Mouse (Mus musculus) v-Abl transformed pro-B cells (cell line): ENCODE data around the gene Mccc2.
"Not testable (repeated sequence)": the region's sequence is repeated elsewhere in the genome, so short reads cannot be mapped to it uniquely, and the experiment has no call there.

Experiments used
- in situ Hi-C, 2 experiments: fragments of 400-800 bp; cut with MboI; formaldehyde crosslinking; loops; one replicate each; pipeline ENCODE4 v1.15.1; 2025; ENCODE audit not compliant: unreplicated experiment in 2 of 2

Mccc2 gene

DNA sequence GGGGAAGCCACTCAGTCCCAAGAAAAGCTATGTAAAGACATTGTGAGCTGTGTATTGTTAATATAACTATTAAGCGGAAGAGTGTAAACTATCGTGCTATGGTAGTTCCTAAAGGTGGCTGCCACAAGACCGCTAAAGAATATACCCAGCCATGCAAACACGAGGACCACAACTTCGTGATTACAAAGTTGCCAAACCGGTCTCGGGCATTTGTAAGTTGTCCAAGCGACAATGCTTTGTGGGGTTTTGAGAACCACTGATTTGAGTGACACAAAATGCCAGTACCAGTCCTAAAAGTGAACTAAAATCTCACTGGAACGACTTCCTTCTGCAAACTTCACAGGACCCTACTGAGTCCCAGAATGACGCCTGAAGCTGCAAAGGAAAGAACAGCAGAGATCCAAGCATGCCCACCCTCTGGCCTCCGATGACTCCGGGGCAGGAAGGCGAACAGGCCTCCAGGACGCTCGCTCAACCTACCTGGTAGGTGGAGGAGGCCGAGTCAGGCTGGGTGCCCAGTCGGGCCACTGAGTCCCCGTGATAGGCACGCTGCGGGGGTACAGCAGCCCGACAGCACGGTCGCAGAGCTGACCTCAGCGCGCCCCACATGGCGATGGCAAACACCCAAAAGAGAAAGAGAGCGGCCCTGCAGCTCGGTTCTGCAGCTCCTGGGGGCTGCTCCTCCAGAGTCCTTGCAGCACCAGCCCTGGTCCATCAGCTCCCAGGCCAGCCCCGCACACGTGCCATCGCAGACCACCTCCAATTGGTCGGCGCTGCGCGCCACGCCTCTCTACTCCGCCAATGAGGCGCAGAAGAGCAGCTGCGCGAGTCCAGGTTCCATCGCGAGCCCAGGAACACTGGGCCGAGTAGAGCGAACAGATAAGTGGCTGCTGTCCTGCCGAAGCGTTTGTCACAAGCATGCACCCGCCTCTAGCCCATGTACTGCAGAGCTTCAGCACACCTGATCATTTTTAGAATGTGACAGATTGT lies at the start of gene Mccc2:
Mccc2 (minus strand) TSS at position 734 of the 990 bp plus-strand sequence.
- in situ Hi-C loops = loop anchor here in 1 of 2 experiments (25.0 kb wide), 1 partner anchor 653 kb away; no protein-coding TSS in a partner anchor

DNA sequence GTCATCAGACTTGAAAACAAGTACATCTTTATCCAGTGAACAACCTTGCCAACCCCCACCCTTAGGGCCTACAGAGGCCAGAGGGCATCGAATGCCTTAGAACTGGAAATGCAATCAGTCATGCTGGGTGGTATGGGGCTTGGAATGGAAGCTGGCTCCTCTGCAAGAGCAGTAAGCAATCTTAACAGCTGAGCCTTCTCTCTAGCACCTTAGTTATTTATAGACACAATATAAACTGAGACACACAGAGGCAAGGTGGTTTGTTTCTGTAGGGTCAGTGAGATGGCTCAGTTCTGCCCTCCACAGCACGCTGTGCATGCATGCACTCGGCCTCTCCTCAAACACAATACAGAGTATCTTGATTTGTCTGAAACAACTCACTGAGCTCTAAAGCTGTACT lies 48.5 kb upstream of the Mccc2 start:
- in situ Hi-C loops = no loop called here

DNA sequence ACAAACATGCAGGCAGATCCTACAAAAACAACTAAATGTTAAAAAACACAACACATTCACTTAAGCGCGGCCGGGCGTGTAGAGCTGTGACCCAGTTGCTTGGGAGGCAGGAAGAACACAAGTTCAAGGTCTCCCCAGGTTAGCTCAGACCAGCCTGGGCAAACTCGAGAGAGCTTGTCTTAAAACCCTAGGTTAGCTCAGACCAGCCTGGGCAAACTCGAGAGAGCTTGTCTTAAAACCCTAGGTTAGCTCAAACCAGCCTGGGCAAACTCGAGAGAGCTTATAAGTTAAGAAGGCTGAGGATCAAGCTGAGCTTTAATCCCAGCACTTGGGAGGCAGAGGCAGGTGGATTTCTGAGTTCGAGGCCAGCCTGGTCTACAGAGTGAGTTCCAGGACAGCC lies 42.3 kb upstream of the Mccc2 start:
- in situ Hi-C loops = not testable (repeated sequence)

DNA sequence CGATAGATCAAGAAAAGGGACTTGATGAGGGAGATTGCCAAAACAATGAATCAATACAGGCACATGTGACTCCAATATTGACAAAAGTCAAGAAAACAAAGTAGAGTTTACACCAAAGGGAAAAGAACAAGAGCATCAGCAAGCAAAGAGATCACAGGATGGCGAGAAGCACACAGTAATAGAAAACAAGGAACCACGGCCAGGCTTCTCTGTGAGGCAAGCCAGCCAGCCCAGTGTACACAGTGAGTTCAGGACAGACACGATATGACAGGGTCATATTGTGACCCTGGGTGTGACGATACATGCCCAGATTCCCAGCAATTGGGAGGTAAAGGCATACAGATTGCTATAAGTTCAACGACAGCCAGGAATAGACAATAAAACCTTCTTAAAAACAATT lies 10.6 kb upstream of the Mccc2 start:
- in situ Hi-C loops = loop anchor here in 1 of 2 experiments (25.0 kb wide), 1 partner anchor 1164 kb away; no protein-coding TSS in a partner anchor

DNA sequence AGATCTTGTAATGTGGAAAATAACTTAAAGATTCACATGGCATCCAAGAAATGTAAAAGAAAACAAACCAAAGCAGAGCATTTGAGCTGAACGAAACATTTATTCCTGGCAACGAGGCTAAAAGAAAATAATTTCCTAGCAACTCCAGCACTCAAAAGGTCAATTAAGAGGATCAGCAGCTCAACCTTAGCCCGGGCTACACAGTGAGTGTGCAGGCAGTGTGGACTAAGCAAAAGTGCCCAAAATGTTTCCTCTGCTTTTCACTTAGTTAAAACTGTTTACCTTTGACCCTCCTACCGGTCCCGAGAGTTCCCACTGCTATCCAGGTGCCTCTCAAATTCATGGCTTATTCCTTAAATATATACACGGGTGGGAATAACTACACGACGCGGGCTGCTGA lies 1.5 kb upstream of the Mccc2 start:
- in situ Hi-C loops = loop anchor here in 1 of 2 experiments (25.0 kb wide), 1 partner anchor 655 kb away; no protein-coding TSS in a partner anchor

DNA sequence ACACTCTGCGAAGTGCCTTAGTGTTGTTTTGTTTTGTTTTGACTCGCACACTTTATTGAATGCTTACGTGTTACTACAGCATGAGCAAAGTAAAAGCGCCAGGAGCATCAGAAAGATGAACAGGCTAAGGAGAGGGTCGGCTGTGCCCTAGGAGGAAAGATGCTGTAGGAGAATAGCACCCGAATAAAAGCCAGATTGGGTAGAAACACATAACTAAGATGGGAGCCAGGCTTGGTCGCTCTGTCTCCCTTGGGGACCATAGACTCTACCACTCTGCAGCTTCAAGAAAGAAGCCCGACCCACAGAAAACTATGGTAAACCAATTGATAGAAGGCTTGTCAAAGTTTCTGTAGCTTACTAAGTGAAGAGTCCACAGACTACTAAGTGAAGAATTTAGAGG lies 498 bp upstream of the Mccc2 start:
- in situ Hi-C loops = loop anchor here in 1 of 2 experiments (25.0 kb wide), 1 partner anchor 654 kb away; no protein-coding TSS in a partner anchor

DNA sequence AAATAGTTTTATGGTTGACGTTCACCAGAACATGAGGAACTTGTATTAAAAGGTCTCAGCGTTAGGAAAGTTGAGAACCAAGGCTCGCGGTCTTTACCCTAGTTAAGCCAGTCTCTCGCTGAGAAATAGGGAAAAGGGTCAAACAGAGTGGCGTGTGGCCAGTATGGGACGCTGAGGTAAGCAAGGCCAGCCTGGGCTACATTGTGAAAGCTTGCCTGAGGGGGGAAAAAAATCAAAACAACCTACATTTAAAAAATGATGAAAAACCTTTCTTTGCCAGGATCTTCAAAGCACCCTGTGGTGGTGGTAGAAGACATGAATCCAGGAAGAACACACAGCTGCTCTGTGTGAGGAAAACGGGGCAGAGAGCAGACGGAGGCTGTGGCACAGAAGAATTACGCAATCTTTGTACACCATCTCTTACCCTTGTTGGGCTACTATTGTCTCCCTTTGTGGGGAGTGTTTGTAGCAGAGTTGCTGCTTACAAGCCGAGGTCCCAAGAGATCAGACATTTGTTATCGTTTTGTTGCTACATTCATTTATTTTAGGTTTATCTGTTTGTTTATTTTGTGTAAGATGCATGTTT lies 9.4 kb downstream of the Mccc2 start:
- in situ Hi-C loops = loop anchor here in 1 of 2 experiments (25.0 kb wide), 1 partner anchor 644 kb away; no protein-coding TSS in a partner anchor

DNA sequence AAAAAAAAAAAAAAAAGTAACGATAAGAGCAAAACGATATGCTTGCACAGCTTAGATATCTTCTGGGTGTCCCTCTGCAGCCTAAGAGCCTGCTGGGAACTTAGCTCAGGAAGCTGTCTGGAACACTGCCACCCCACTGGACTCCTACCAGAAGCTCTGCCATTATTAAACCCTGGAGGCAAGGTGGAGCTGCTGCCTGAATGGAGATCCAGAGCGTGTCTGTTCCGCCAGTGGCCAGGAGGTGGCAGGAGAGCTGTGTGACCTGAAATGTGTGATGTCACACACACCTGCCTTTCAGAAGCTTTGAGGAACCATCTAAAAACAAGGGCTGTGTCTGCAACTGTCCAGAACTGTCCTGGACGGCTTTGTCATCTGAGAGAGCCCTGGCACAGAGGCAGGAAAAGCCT lies 13.6 kb downstream of the Mccc2 start:
- in situ Hi-C loops = loop anchor here in 1 of 2 experiments (25.0 kb wide), 1 partner anchor 639 kb away; no protein-coding TSS in a partner anchor

DNA sequence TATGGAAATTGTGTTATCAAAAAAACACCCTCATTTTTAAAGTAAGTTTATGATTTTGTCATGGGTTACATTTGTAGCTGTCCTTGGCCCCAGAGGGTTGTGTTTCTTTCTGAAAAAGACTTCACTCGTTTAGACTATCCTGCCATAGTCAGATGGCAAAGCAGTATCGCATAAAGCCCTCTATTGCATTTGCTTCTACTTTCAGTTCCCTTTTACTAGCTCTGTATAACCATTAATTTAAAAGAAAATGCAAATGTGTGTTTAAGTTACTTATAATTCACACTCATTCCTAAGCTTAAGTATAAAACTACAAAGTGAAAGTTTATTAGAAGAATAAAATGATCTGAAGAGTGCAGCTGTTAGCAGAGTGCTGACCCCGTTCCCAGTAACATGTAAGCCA lies 16.4 kb downstream of the Mccc2 start:
- in situ Hi-C loops = loop anchor here in 1 of 2 experiments (5.0 kb wide), 1 partner anchor 42 kb away; no protein-coding TSS in a partner anchor

DNA sequence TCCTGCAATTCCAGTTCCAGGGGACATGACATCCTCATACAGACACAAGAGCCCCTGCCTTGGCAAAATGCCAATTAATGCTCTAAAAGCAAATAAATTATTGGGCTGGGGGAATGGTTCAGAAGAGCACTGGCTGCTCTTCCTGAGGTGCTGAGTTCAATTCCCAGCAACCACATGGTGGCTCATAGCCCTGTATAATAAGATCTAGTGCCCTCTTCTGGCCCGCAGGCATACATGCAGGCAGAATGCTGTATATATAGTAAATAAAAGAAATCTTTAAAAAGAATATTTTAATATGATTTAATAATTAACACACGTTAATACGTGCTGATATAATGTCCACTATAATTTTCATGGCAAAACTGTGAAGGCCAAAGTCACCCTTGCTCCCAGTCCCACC lies 17.3 kb downstream of the Mccc2 start:
- in situ Hi-C loops = loop anchor here in 1 of 2 experiments (5.0 kb wide), 1 partner anchor 41 kb away; no protein-coding TSS in a partner anchor

DNA sequence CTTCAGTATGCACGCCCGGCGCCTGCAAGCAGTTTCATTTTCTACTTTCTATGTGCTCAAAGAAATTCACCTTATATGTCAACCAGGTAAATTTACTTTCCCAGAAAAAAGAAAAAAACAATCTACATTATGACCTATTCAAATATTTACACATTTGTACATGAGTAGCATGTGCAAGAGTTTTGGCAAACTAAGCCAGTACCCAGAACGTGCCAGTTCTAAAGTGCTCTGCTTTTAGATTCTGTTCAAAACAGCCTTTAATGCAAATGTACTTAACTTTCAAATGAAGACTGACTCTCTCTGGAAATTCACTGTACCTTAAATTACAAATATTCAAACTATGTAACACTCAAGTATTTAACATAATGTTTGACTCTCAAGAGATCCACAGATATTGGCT lies 25.8 kb downstream of the Mccc2 start:
- in situ Hi-C loops = loop anchor here in 1 of 2 experiments (10.0 kb wide), 1 partner anchor 615 kb away; no protein-coding TSS in a partner anchor

DNA sequence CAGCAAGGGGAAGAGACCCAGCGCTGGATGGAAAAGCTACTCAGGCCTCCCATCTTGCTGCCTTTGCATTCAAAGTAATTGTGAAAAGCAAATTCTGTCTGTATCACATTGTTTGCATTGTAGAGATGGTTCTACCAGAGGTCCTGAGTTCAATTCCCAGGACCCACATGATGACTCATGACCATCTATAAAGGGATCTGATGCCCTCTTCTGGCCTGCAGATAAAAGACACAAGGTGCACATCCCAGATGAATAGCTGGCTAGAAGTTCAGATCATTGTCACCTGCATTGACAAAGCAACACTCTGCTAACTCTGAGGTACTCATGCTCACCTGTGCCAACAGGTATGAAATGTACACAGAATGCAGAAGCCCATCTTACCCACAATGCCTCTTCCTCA lies 32.1 kb downstream of the Mccc2 start:
- in situ Hi-C loops = loop anchor here (5.0 to 10.0 kb wide), 3 partner anchors 116 to 609 kb away; no protein-coding TSS in a partner anchor

DNA sequence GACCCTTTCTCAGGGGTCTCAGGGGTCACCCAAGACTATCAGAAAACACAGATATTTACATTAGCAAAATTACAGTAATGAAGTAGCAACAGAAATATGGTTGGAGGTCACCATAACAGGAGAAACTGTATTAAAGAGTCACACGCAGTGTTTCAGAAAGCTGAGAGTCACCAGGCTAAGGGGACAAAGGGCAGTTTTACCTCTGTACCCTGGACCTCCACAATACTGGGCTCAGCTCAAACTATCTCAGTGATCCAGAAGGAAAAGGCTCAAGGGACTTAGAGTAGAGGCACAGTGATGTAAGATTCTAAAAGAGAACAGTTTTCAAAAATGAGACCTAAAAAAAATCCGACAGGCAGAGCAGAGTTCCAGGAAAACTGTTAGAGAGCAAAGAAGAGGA lies 36.0 kb downstream of the Mccc2 start:
- in situ Hi-C loops = no loop called here

DNA sequence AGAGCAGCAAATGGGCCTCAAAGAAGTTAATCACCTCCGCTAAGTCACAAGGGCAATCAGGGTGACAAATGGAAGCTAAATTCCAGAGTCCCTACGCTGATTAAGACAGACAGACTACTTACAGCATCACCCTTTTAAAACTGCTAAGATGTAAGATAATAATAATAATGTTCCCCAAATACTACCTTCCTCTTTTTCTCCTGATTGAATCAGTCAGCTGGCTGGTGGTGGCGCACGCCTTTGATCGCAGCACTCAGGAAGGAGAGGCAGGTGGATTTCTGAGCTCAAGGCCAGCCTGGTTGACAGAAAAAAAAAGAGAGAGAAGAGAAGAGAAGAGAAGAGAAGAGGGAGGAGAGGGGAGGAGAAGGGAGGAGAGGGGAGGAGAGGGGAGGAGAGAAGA lies 45.4 kb downstream of the Mccc2 start:
- in situ Hi-C loops = no loop called here

DNA sequence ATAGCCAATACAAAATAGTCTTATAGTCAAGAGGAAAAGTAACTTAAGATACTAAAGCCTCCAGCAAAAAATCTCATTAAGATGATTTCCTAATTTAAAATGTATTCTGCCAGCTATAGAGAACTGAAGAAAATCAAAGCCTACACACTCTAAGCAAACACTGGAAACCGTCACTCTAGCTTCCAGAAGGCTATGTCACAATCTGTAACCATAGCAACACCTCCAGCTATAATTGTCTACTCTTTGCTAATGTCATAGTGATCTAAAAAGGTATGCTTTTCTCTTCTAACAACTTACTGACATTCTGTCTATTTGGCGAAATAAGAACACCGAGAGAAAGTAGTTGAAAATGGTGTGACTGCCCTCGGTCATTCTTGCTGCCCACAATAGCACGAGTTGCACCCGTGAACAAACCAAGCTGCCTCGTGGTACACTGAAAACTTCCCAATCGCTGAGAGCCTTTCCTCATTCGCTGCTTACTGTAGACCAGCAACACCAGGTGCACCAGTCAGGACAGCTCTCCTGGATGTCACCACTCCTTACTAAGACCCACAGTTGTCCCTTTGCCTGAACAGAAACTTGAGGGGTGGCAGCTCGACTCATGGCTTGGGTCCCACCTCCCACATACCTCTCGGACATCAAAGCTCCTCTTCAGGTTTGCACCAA lies 48.3 kb downstream of the Mccc2 start:
- in situ Hi-C loops = no loop called here

DNA sequence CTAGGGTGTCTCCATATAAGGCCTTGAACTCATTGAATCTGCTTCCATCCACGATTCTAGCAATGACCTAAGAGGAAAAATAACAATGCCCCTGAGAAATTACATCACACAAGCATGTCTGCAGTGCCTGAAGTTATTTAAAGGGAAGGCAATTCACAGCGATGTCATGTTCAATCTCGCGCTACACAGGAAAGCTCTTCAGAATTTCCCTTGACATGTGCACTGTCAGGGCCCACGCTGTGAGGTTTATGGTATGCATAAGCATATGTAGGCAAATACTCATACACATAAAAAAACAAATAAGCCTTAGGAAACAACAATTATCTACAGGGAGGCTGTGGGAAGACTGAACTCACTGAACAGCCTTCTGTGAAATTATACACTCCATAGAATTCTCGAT lies 51.6 kb downstream of the Mccc2 start:
- in situ Hi-C loops = no loop called here

DNA sequence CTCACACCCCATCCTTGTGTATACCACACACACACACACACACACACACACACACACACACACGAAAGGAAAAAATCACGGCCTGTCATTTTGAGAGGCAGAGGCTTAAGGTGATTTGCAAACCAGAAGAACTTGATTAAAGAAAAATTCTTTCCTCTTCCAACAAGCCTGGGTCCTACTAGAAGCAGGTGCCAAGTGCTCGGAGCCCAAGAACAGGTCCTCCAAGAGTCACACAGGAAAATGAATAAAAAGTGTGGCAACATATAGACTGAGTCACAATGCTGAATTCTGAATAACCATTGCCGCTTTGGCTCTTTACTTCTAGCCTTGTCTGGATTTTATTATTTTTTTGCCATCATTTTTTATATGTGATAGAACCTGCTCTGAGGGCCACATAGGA lies 53.8 kb downstream of the Mccc2 start:
- in situ Hi-C loops = no loop called here

DNA sequence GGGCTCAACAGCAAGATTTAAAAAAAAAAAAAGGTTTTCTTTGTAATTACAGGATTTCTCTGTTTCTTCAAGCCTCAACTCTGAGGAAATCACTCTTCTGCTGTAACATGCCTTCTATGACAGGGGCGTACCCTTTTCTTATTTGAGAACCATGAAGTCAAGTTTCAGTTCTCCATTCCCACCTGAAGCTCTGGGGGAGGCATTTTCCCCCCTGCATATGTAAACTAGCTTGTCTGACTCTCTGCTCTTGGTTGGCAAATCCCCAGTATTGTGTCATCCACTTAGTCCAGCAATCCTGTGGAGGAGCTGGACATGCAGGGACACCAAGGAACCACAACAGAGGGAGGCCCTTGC lies 59.9 kb downstream of the Mccc2 start:
- in situ Hi-C loops = loop anchor here in 1 of 2 experiments (5.0 to 10.0 kb wide), 2 partner anchors 42 to 91 kb away; no protein-coding TSS in a partner anchor

DNA sequence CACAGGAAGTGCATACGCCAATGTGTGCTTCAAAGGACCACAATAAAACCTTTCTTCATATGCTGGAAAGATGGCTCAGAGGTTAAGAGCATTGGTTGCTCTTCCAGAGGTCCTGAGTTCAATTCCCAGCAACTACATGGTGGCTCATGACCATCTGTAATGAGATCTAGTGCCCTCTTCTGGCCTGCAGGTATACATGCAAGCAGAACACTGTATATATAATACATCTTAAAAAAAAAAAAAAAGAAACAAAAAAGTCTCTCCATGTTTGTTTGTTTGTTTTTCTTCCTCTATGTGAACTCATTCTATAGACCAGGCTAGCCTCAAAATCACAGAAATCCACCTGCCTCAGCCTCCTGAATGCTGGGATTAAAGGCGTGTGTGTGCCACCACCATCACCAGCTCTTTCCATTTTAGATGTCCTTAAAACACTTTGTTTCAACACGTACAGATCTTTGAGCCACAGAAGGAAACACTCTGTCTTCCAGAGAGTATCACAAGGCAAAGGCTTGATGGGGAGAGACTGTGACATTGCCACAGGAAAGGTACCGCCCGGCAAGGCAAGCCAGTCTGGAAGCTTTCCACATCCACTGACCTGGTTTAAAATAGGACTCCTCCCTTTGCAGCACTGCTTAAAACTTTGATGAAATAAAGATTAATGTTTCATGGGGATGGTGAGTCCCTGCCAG lies 60.4 kb downstream of the Mccc2 start:
- in situ Hi-C loops = loop anchor here in 1 of 2 experiments (5.0 to 10.0 kb wide), 2 partner anchors 42 to 90 kb away; no protein-coding TSS in a partner anchor

DNA sequence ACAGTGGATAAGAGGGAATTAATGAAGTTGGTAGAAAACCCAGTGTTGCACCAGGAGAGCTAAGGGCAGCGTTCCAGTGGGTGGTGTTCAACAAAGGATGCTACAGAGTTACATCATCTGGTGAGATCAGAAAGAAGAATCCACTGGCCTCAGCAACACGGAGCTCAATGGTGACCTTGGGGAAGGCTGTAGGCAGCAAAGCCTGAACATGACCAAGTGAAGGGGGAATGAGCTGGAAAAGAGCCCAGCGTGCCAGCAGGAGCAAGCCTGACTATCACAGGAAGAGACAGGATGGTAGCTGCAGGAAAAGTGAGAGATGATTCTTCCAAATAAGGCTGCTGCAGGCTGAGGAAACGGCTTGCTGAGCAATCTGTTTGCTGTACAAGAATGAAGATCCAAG lies 68.0 kb downstream of the Mccc2 start:
- in situ Hi-C loops = no loop called here
